Mouse (Mus musculus): Measurements from ENCODE around the gene Crb3. TPM values are rescaled to one million over a fixed set of nuclear protein-coding genes. Genes with fewer than 3 reads are reported as not detected.

Crb3 gene
- total RNA-seq, 1 experiment from 2014 or later, result not detected

- peak; percentile 81 for ATAC-seq (replicated peaks in 1 of 2; ENCODE audit: insufficient read depth in 1 of 2, low FRiP score in 2 of 2, low TSS enrichment in 1 of 2, low read depth in 1 of 2, poor library complexity in 2 of 2, severe bottlenecking in 2 of 2)
Measured at GRCm38 (mm10) chr17:57095855-57096622, 37.1 kb downstream of the Crb3 start.

GRCm38 (mm10) chr17:57096623-57096920, 37.7 kb downstream of the Crb3 start:
- ATAC-seq (replicated peaks in 1 of 2; ENCODE audit: insufficient read depth in 1 of 2, low FRiP score in 2 of 2, low TSS enrichment in 1 of 2, low read depth in 1 of 2, poor library complexity in 2 of 2, severe bottlenecking in 2 of 2), result peak; percentile 71 to 82

- no peak for ATAC-seq (replicated peaks in 1 of 2; ENCODE audit: insufficient read depth in 1 of 2, low FRiP score in 2 of 2, low TSS enrichment in 1 of 2, low read depth in 1 of 2, poor library complexity in 2 of 2, severe bottlenecking in 2 of 2)
Measured at GRCm38 (mm10) chr17:57098321-57098720, 39.4 kb downstream of the Crb3 start.

- ATAC-seq (replicated peaks in 1 of 2; ENCODE audit: insufficient read depth in 1 of 2, low FRiP score in 2 of 2, low TSS enrichment in 1 of 2, low read depth in 1 of 2, poor library complexity in 2 of 2, severe bottlenecking in 2 of 2), result no peak
Measured at GRCm38 (mm10) chr17:57099629-57100325, 40.9 kb downstream of the Crb3 start.

- ATAC-seq (replicated peaks in 1 of 2; ENCODE audit: insufficient read depth in 1 of 2, low FRiP score in 2 of 2, low TSS enrichment in 1 of 2, low read depth in 1 of 2, poor library complexity in 2 of 2, severe bottlenecking in 2 of 2), result no peak
Measured at GRCm38 (mm10) chr17:57102276-57102675, 43.4 kb downstream of the Crb3 start.

- ATAC-seq (replicated peaks in 1 of 2; ENCODE audit: insufficient read depth in 1 of 2, low FRiP score in 2 of 2, low TSS enrichment in 1 of 2, low read depth in 1 of 2, poor library complexity in 2 of 2, severe bottlenecking in 2 of 2), result no peak
Measured at GRCm38 (mm10) chr17:57104496-57104895, 45.6 kb downstream of the Crb3 start.

GRCm38 (mm10) chr17:57105181-57106034, 46.5 kb downstream of the Crb3 start, which contains the start of gene Tnfsf9:
Gene Tnfsf9 (plus strand): TSS chr17:57105325.
- ATAC-seq (replicated peaks in 1 of 2; ENCODE audit: insufficient read depth in 1 of 2, low FRiP score in 2 of 2, low TSS enrichment in 1 of 2, low read depth in 1 of 2, poor library complexity in 2 of 2, severe bottlenecking in 2 of 2), result peak; percentile 39 to 63

- ATAC-seq (replicated peaks in 1 of 2; ENCODE audit: insufficient read depth in 1 of 2, low FRiP score in 2 of 2, low TSS enrichment in 1 of 2, low read depth in 1 of 2, poor library complexity in 2 of 2, severe bottlenecking in 2 of 2), result 0 out of 4 replicates have a peak, but pooled peaks of 1 of the 2 experiments have one; percentile 4
Measured at GRCm38 (mm10) chr17:57106035-57106368, 47.1 kb downstream of the Crb3 start.

GRCm38 (mm10) chr17:57107064-57107463, 48.2 kb downstream of the Crb3 start:
- ATAC-seq (replicated peaks in 1 of 2; ENCODE audit: insufficient read depth in 1 of 2, low FRiP score in 2 of 2, low TSS enrichment in 1 of 2, low read depth in 1 of 2, poor library complexity in 2 of 2, severe bottlenecking in 2 of 2), result no peak

GRCm38 (mm10) chr17:57108040-57108665, 49.2 kb downstream of the Crb3 start:
- no peak for ATAC-seq (replicated peaks in 1 of 2; ENCODE audit: insufficient read depth in 1 of 2, low FRiP score in 2 of 2, low TSS enrichment in 1 of 2, low read depth in 1 of 2, poor library complexity in 2 of 2, severe bottlenecking in 2 of 2)

GRCm38 (mm10) chr17:57108666-57109171, 49.8 kb downstream of the Crb3 start:
- ATAC-seq (replicated peaks in 1 of 2; ENCODE audit: insufficient read depth in 1 of 2, low FRiP score in 2 of 2, low TSS enrichment in 1 of 2, low read depth in 1 of 2, poor library complexity in 2 of 2, severe bottlenecking in 2 of 2), result no peak

GRCm38 (mm10) chr17:57110005-57110404, 51.1 kb downstream of the Crb3 start:
- no peak for ATAC-seq (replicated peaks in 1 of 2; ENCODE audit: insufficient read depth in 1 of 2, low FRiP score in 2 of 2, low TSS enrichment in 1 of 2, low read depth in 1 of 2, poor library complexity in 2 of 2, severe bottlenecking in 2 of 2)

GRCm38 (mm10) chr17:57112768-57113474, 54.0 kb downstream of the Crb3 start:
- peak; percentile 42 to 60; a peak in 3 of 4 replicates for ATAC-seq (replicated peaks in 1 of 2; ENCODE audit: insufficient read depth in 1 of 2, low FRiP score in 2 of 2, low TSS enrichment in 1 of 2, low read depth in 1 of 2, poor library complexity in 2 of 2, severe bottlenecking in 2 of 2)
